Mouse (Mus musculus): ENCODE data around the gene Prkn. TPM values are rescaled to one million over a fixed set of nuclear protein-coding genes. Genes with fewer than 3 reads are reported as not detected.

Prkn gene
- 7.8 and 9.4 TPM in 2 replicates for total RNA-seq (2014; rRNA removed)
- 8.2 and 9.0 TPM in 2 replicates for polyA plus RNA-seq (2015; fragmentation: Nextera tagmentation; extraction: Ambion mirVana)

- WGBS = under 1% methylated on average over 57 of the region's 58 CpGs
- Histone ChIP-seq H3K4me2 (ENCODE audit: low read depth, low read length, poor library complexity, severe bottlenecking) (peak within 1 kb of the TSS; percentile 66), H3K4me1 (ENCODE audit: insufficient read depth, low read length) (no peaks in the 10 kb centered on the region), H3K36me3 (ENCODE audit: insufficient read depth, low read length) (no peaks in the 10 kb centered on the region), H3K27ac (ENCODE audit: low read depth, low read length) (peak within 1 kb of the TSS; percentile 87), H3K4me3 (ENCODE audit: low read depth, low read length) (peak within 1 kb of the TSS; percentile 70), H3K9ac (replicated peaks; ENCODE audit: low read length, poor library complexity, severe bottlenecking) (peak within 1 kb of the TSS; percentile 87), H3K9me3 (ENCODE audit: low read length) (no peaks in the 10 kb centered on the region), H3K27me3 (ENCODE audit: insufficient read depth, low read length) (no peaks in the 10 kb centered on the region)
- DNase-seq (ENCODE audit: low spot score) = peak; percentile 100
- peak; percentile 18 for TF ChIP-seq CTCF (IDR thresholded peaks at IDR 0.05)
- peak; percentile 96 for ATAC-seq (ENCODE audit: low FRiP score)
Observed at GRCm38 (mm10) chr17:10840148-10840707, at the start of gene Prkn, which contains the start of gene Pacrg. Gene Prkn, plus strand, starts transcription at chr17:10840384. Gene Pacrg, minus strand, starts transcription at chr17:10840311.

- no peaks in the 10 kb centered on the region for H3K27me3 ChIP-seq (ENCODE audit: insufficient read depth, low read length)
- WGBS = 40% methylated on average over 3 of the region's 3 CpGs
- DNase-seq (ENCODE audit: low spot score) = peak; percentile 42
- no peaks in the 10 kb centered on the region for H3K9me3 ChIP-seq (ENCODE audit: low read length)
- no peak for ATAC-seq (ENCODE audit: low FRiP score)
- H3K4me1 ChIP-seq (ENCODE audit: insufficient read depth, low read length) = peaks cover 3% of the 10 kb centered on the region; the same call in 1 of the 2 replicates
- H3K27ac ChIP-seq (ENCODE audit: low read depth, low read length) = no peak overlapping the region
- TF ChIP-seq CTCF (IDR thresholded peaks at IDR 0.05) = no peak
- H3K9ac ChIP-seq (replicated peaks; ENCODE audit: low read length, poor library complexity, severe bottlenecking) = no peak overlapping the region
- no peak overlapping the region for H3K4me2 ChIP-seq (ENCODE audit: low read depth, low read length, poor library complexity, severe bottlenecking)
- H3K4me3 ChIP-seq (ENCODE audit: low read depth, low read length) = no peak overlapping the region
- H3K36me3 ChIP-seq (ENCODE audit: insufficient read depth, low read length) = no peaks in the 10 kb centered on the region
Observed at GRCm38 (mm10) chr17:10791661-10792060, 48.5 kb upstream of the Prkn start.

- 73% methylated on average over 4 of the region's 4 CpGs for WGBS
Observed at GRCm38 (mm10) chr17:10806692-10807091, 33.5 kb upstream of the Prkn start.

GRCm38 (mm10) chr17:10807261-10807998 lies 32.8 kb upstream of the Prkn start:
- DNase-seq (ENCODE audit: low spot score) (peak; percentile 74), ATAC-seq (ENCODE audit: low FRiP score) (no peak)
- no peaks in the 10 kb centered on the region for H3K9me3 ChIP-seq (ENCODE audit: low read length)
- no peak overlapping the region for H3K4me2 ChIP-seq (ENCODE audit: low read depth, low read length, poor library complexity, severe bottlenecking)
- no peaks in the 10 kb centered on the region for H3K4me1 ChIP-seq (ENCODE audit: insufficient read depth, low read length)
- no peak overlapping the region for H3K27ac ChIP-seq (ENCODE audit: low read depth, low read length)
- H3K27me3 ChIP-seq (ENCODE audit: insufficient read depth, low read length) = no peaks in the 10 kb centered on the region
- no peak overlapping the region for H3K4me3 ChIP-seq (ENCODE audit: low read depth, low read length)
- H3K9ac ChIP-seq (replicated peaks; ENCODE audit: low read length, poor library complexity, severe bottlenecking) = no peak overlapping the region
- no peaks in the 10 kb centered on the region for H3K36me3 ChIP-seq (ENCODE audit: insufficient read depth, low read length)
- WGBS = 72% methylated on average over 13 of the region's 13 CpGs
- TF ChIP-seq CTCF (IDR thresholded peaks at IDR 0.05) = no peak

More at GRCm38 (mm10) chr17:10806692-10807091, 33.5 kb upstream of the Prkn start:
- ATAC-seq (ENCODE audit: low FRiP score) (no peak), DNase-seq (ENCODE audit: low spot score) (peak; percentile 54)
- no peak overlapping the region for H3K4me3 ChIP-seq (ENCODE audit: low read depth, low read length)
- no peaks in the 10 kb centered on the region for H3K36me3 ChIP-seq (ENCODE audit: insufficient read depth, low read length)
- no peaks in the 10 kb centered on the region for H3K4me1 ChIP-seq (ENCODE audit: insufficient read depth, low read length)
- H3K9me3 ChIP-seq (ENCODE audit: low read length) = no peaks in the 10 kb centered on the region
- no peaks in the 10 kb centered on the region for H3K27me3 ChIP-seq (ENCODE audit: insufficient read depth, low read length)
- TF ChIP-seq CTCF (IDR thresholded peaks at IDR 0.05) = no peak
- no peak overlapping the region for H3K27ac ChIP-seq (ENCODE audit: low read depth, low read length)
- H3K4me2 ChIP-seq (ENCODE audit: low read depth, low read length, poor library complexity, severe bottlenecking) = no peak overlapping the region
- H3K9ac ChIP-seq (replicated peaks; ENCODE audit: low read length, poor library complexity, severe bottlenecking) = no peak overlapping the region

- 79% methylated on average over 2 of the region's 2 CpGs for WGBS
- DNase-seq (ENCODE audit: low spot score) (no peak), ATAC-seq (ENCODE audit: low FRiP score) (no peak)
- no peaks in the 10 kb centered on the region for H3K36me3 ChIP-seq (ENCODE audit: insufficient read depth, low read length)
- no peak overlapping the region for H3K4me2 ChIP-seq (ENCODE audit: low read depth, low read length, poor library complexity, severe bottlenecking)
- no peaks in the 10 kb centered on the region for H3K4me1 ChIP-seq (ENCODE audit: insufficient read depth, low read length)
- H3K9ac ChIP-seq (replicated peaks; ENCODE audit: low read length, poor library complexity, severe bottlenecking) = no peak overlapping the region
- TF ChIP-seq CTCF (IDR thresholded peaks at IDR 0.05) = no peak
- H3K4me3 ChIP-seq (ENCODE audit: low read depth, low read length) = no peak overlapping the region
- no peak overlapping the region for H3K27ac ChIP-seq (ENCODE audit: low read depth, low read length)
- no peaks in the 10 kb centered on the region for H3K27me3 ChIP-seq (ENCODE audit: insufficient read depth, low read length)
- H3K9me3 ChIP-seq (ENCODE audit: low read length) = no peaks in the 10 kb centered on the region
Observed at GRCm38 (mm10) chr17:10808571-10808970, 31.6 kb upstream of the Prkn start.

GRCm38 (mm10) chr17:10818971-10819370 lies 21.2 kb upstream of the Prkn start:
- no peak overlapping the region for H3K9ac ChIP-seq (replicated peaks; ENCODE audit: low read length, poor library complexity, severe bottlenecking)
- H3K9me3 ChIP-seq (ENCODE audit: low read length) = no peaks in the 10 kb centered on the region
- no peak overlapping the region for H3K4me2 ChIP-seq (ENCODE audit: low read depth, low read length, poor library complexity, severe bottlenecking)
- DNase-seq (ENCODE audit: low spot score) = no peak
- no peaks in the 10 kb centered on the region for H3K4me1 ChIP-seq (ENCODE audit: insufficient read depth, low read length)
- H3K4me3 ChIP-seq (ENCODE audit: low read depth, low read length) = no peak overlapping the region
- 68% methylated on average over 4 of the region's 4 CpGs for WGBS
- no peaks in the 10 kb centered on the region for H3K27me3 ChIP-seq (ENCODE audit: insufficient read depth, low read length)
- H3K36me3 ChIP-seq (ENCODE audit: insufficient read depth, low read length) = no peaks in the 10 kb centered on the region
- TF ChIP-seq CTCF (IDR thresholded peaks at IDR 0.05) = no peak
- no peak for ATAC-seq (ENCODE audit: low FRiP score)
- H3K27ac ChIP-seq (ENCODE audit: low read depth, low read length) = no peak overlapping the region
